Mouse (Mus musculus) bone marrow, adult 2 months (tissue): ENCODE measurements around the gene Anxa4.

Experiments
- CTCF ChIP-seq: fragments of 200-500 bp; IDR thresholded peaks from 2 replicates; pipeline ENCODE4 v1.5.1; 2011; ENCODE audit warnings: low read length, control low read depth; ENCODE audit not compliant: control insufficient read depth, insufficient read depth
- POLR2A ChIP-seq: fragments of 200-500 bp; IDR thresholded peaks from 2 replicates; pipeline ENCODE4 v1.6.1; 2011; ENCODE audit warnings: low read depth, mild to moderate bottlenecking, control low read depth, low read length, borderline replicate concordance; ENCODE audit not compliant: control insufficient read depth

GRCm38 (mm10) chr6:86721977-86722376 lies 71.4 kb downstream of the Anxa4 start:
- TF ChIP-seq POLR2A: no peak
- TF ChIP-seq CTCF: no peak
